Mouse (Mus musculus) lung, embryonic 14.5 days (tissue): ENCODE results near the gene Hist1h4d. TPM values are rescaled to one million over a fixed set of nuclear protein-coding genes. Genes with fewer than 3 reads are reported as not detected.
"Not testable (repeated sequence)": the region's sequence is repeated elsewhere in the genome, so short reads cannot be mapped to it uniquely, and the experiment has no call there.

Source experiments
- ATAC-seq: fragments of 200-750 bp; cut with Nextera tagmentation; 2 replicates; pipeline ENCODE4 v1.8.0; 2017; ENCODE audit warnings: mild to moderate bottlenecking, moderate TSS enrichment, moderate library complexity; ENCODE audit not compliant: insufficient read depth
- DNase-seq: peaks from one replicate; pipeline ENCODE4 v3.0.0-alpha.2; 2015
- H3K27ac ChIP-seq: fragments of 300-500 bp; sonication (generic); 2 replicates; pipeline ENCODE4 v1.5.1; 2014; ENCODE audit warnings: low read depth, mild to moderate bottlenecking, moderate library complexity
- H3K27me3 ChIP-seq: fragments of 300-500 bp; sonication (generic); 2 replicates; pipeline ENCODE4 v1.6.1; 2014; ENCODE audit warnings: low read length, control low read depth; ENCODE audit not compliant: insufficient read depth
- H3K36me3 ChIP-seq: fragments of 300-500 bp; sonication (generic); 2 replicates; pipeline ENCODE4 v1.6.1; 2014; ENCODE audit warnings: control low read depth; ENCODE audit not compliant: insufficient read depth
- H3K4me1 ChIP-seq: fragments of 300-500 bp; sonication (generic); 2 replicates; pipeline ENCODE4 v1.6.1; 2014; ENCODE audit warnings: antibody characterized with exemption, control low read depth; ENCODE audit not compliant: insufficient read depth
- H3K4me2 ChIP-seq: fragments of 300-500 bp; sonication (generic); 2 replicates; pipeline ENCODE4 v1.6.1; 2014; ENCODE audit warnings: mild to moderate bottlenecking
- H3K4me3 ChIP-seq: fragments of 300-500 bp; sonication (generic); 2 replicates; pipeline ENCODE4 v1.5.1; 2014; ENCODE audit warnings: low read depth, low read length
- H3K9ac ChIP-seq: fragments of 300-500 bp; sonication (generic); 2 replicates; pipeline ENCODE4 v1.6.1; 2014
- H3K9me3 ChIP-seq: fragments of 300-500 bp; sonication (generic); 2 replicates; pipeline ENCODE4 v1.6.1; 2016; ENCODE audit warnings: low read depth, low read length, control low read depth
- CTCF ChIP-seq: IDR thresholded peaks from 2 replicates; pipeline ENCODE4 v1.5.1; 2016; ENCODE audit warnings: antibody characterized with exemption, low read depth
- WGBS: fragments of 180-500 bp; shearing (Covaris S2); extraction: QIAGEN DNeasy Blood & Tissue Kit; methylation state at CpG from one replicate; pipeline ENCODE4 v1.1.7; 2014; 5-methylcytosine and 5-hydroxymethylcytosine counted together
- polyA plus RNA-seq: library from polyadenylated mRNA; unstranded; fragments of >200 nt; fragmentation: Nextera tagmentation; extraction: Ambion mirVana; gene quantifications from 2 replicates; pipeline ENCODE4 v1.2.1, GENCODE M21; 2014

The Hist1h4d gene
- 144 and 147 TPM in 2 replicates for polyA plus RNA-seq

DNA sequence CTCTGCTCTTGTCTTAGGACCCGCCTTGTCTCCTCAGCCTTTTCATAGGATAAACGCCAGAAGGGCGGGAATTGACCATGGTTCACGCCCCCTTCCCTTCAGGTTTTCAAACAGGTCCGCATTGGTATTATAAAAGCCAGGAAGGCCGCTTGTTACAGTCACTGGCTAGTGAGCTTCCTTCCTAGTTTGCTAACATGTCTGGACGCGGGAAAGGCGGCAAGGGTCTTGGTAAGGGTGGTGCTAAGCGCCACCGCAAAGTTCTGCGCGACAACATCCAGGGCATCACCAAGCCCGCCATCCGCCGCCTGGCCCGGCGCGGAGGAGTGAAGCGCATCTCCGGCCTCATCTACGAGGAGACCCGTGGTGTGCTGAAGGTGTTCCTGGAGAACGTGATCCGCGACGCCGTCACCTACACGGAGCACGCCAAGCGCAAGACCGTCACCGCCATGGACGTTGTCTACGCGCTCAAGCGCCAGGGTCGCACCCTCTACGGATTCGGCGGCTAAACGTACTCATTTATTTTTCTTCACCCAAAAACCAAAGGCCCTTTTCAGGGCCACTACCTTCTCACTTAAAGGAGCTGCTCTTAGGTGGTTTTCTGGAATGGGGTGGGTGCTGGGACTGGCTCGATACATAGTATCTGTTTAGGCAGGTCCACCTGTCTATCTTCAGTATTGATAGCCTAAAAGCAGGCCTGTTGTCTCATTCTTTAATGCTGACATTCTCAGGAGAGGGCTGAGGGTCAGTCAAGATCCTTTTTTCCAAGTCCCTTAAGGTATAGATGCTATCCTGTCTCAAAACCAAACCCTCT, at the start of gene Hist1h4d:
TSS of gene Hist1h4d (plus strand) at position 191 of the 811 bp plus-strand sequence.
- DNase-seq (peak; percentile 99), ATAC-seq (peak; percentile 90)
- Histone ChIP-seq H3K27me3 (no peaks in the 10 kb centered on the region), H3K9ac (peak within 1 kb of the TSS; percentile 84), H3K4me1 (peaks cover 16% of the 10 kb centered on the region), H3K9me3 (no peaks in the 10 kb centered on the region), H3K27ac (peak within 1 kb of the TSS; percentile 99), H3K4me2 (peak within 1 kb of the TSS; percentile 86), H3K36me3 (no peaks in the 10 kb centered on the region), H3K4me3 (peak within 1 kb of the TSS; percentile 58)
- TF ChIP-seq CTCF = no peak
- under 1% methylated on average over 43 of the region's 43 CpGs for WGBS

DNA sequence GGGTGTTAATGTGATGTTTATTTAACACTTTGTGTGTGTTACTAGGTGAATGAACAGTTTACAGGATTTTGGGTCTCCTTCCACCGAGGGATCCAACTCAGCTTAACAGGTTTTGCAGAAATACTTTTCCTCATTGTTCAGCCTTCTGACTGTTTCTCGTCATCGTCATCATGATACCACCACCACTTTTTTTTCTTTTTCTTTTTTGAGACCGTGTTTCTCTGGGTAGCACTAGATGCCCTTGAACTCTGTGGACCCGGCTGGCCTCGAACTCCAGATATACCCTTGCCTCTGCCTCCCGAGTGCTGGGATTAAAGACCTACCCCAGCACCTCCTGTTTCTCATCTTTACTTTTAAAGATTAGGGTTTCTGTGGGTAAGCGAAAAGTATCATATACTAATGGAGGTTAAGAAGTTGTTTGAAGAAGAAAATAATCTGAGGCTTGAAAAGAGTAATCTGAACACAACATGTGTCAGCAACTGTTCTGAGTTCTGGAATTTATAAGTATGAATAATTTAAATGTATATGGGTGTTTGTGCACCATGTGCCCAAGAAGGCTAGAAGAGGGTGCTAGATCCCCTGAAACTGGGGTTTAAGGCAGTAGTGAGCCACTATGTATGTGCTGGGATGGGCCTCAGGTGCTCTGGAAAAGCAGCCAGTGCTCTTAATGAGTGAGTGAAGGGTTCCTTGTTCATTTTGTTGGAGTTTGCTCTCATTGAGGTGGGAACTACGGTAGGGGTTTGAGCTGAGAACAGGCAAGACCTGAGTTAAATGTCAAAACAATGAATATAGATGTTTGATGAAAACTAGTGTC, 48.9 kb upstream of the Hist1h4d start:
- DNase-seq = peak; percentile 61

GRCm38 (mm10) chr13:23533560-23534367, 47.6 kb upstream of the Hist1h4d start, which contains the start of gene Hist1h2af:
Gene Hist1h2af, plus strand, starts transcription at chr13:23533906.
- H3K36me3 ChIP-seq, H3K27me3 ChIP-seq, H3K9me3 ChIP-seq: not testable (repeated sequence)
- H3K9ac ChIP-seq = peak within 1 kb of the TSS; percentile 89
- ATAC-seq (peak; percentile 59), DNase-seq (peak; percentile 96)
- under 1% methylated on average over 21 of the region's 53 CpGs for WGBS
- peak within 1 kb of the TSS; percentile 99 for H3K27ac ChIP-seq
- peak within 1 kb of the TSS; percentile 53 for H3K4me3 ChIP-seq
- peak within 1 kb of the TSS; percentile 63 for H3K4me2 ChIP-seq
- H3K4me1 ChIP-seq = peaks cover 14% of the 10 kb centered on the region; the same call in 1 of the 2 replicates

More for the DNA sequence above, 48.9 kb upstream of the Hist1h4d start:
- Histone ChIP-seq H3K4me2 (peak overlapping the region; percentile 63), H3K9ac (peak overlapping the region; percentile 89), H3K27me3 (no peaks in the 10 kb centered on the region), H3K4me1 (peaks cover 16% of the 10 kb centered on the region; the same call in 1 of the 2 replicates), H3K9me3 (no peaks in the 10 kb centered on the region), H3K36me3 (no peaks in the 10 kb centered on the region), H3K4me3 (peak overlapping the region; percentile 53), H3K27ac (peak overlapping the region; percentile 99)
- ATAC-seq = no peak
- 14% methylated on average over 9 of the region's 9 CpGs for WGBS
- no peak for TF ChIP-seq CTCF

DNA sequence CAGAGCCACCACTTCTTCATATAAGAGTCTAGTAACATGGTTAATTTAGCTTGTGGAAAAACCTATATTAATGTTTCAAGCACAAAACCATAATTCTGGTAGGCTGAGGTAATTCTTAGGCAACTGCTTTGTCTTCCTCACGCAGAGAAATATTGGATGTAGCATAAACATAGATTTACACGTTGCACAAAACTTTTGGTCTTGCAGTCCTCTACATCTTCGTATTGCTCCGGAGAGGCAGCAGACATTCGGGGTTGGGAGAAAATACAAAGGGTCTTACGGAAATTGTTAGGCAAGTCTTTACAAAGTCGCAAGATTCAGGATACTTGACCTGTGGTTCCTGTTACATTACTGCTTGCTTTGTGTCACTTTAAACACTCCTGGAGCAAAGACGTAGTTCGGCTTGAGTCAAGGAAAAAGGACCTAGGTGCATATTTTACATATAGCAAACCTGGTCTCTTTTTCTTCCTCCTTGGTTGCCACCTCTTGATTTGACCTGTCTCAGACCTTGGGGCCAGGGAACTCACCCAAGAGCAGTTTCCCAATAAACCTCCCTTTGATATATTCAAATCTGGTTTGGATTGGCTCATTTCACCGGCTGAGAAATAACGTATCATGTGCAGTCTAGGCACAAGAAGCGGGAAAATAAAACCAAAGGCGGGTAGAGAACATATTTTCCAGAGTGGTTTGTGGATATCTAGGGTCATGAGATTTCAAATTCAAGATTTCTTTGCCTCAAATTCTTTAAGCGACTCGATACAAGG, 46.8 kb upstream of the Hist1h4d start:
- Histone ChIP-seq H3K27me3 (no peaks in the 10 kb centered on the region), H3K4me1 (peaks cover 13% of the 10 kb centered on the region; the same call in 1 of the 2 replicates), H3K4me2 (peak overlapping the region; percentile 63), H3K27ac (peak overlapping the region; percentile 99), H3K4me3 (peak overlapping the region; percentile 53), H3K9ac (peak overlapping the region; percentile 75), H3K9me3 (no peaks in the 10 kb centered on the region), H3K36me3 (no peaks in the 10 kb centered on the region)
- peak; percentile 81 for DNase-seq
- ATAC-seq = peak; percentile 2; the same call in 1 of the 2 replicates
- TF ChIP-seq CTCF = no peak
- under 1% methylated on average over 15 of the region's 15 CpGs for WGBS

DNA sequence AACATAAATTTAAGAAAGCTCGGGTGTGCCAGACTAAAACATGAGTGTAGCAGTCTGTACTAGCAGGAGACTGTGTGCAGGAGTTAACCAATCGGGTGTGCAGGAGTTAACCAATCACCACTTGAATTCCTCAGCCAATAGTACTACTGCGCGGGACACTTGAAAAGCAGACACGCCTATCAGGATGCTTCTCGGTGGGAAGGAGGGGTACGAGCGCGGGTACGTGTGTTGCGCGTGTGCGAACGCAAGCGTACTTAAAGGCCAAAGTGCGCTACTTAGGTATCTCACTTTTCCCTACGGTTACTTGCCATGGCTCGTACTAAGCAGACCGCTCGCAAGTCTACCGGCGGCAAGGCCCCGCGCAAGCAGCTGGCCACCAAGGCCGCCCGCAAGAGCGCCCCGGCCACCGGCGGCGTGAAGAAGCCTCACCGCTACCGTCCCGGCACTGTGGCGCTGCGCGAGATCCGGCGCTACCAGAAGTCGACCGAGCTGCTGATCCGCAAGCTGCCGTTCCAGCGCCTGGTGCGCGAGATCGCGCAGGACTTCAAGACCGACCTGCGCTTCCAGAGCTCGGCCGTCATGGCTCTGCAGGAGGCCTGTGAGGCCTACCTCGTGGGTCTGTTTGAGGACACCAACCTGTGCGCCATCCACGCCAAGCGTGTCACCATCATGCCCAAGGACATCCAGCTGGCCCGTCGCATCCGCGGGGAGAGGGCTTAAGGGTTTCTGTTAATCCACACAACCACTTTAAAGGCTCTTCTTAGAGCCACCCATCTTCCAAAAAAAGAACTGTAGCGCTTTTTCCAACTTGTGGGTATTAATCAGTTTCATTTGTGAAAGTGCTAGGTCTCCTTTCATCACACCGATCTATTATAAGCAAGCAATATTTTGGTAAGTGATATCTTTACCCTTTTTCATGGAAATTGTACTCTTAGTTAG, 46.0 kb upstream of the Hist1h4d start, which contains the start of gene Hist1h3g:
TSS of gene Hist1h3g (plus strand) at position 286 of the 939 bp plus-strand sequence.
- under 1% methylated on average over 48 of the region's 62 CpGs for WGBS
- peaks cover 13% of the 10 kb centered on the region; the same call in 1 of the 2 replicates for H3K4me1 ChIP-seq
- ATAC-seq (peak; percentile 90), DNase-seq (peak; percentile 97)
- H3K4me2 ChIP-seq = peak within 1 kb of the TSS; percentile 63
- H3K4me3 ChIP-seq = peak within 1 kb of the TSS; percentile 53
- not testable (repeated sequence) for H3K27me3 ChIP-seq, H3K36me3 ChIP-seq, H3K9me3 ChIP-seq
- peak within 1 kb of the TSS; percentile 99 for H3K27ac ChIP-seq
- peak within 1 kb of the TSS; percentile 75 for H3K9ac ChIP-seq
